Mouse (Mus musculus): ENCODE measurements around the gene H2al2a.
"Not testable (repeated sequence)": the region's sequence is repeated elsewhere in the genome, so short reads cannot be mapped to it uniquely, and the experiment has no call there.

The H2al2a gene

GRCm38 (mm10) chr2:18028140-18029021, 31.6 kb upstream of the H2al2a start:
- peak; percentile 84 for DNase-seq (ENCODE audit: low spot score)

- peak; percentile 87 for DNase-seq (ENCODE audit: low spot score)
Measured at GRCm38 (mm10) chr2:18027448-18028139, 30.8 kb upstream of the H2al2a start.

- DNase-seq (ENCODE audit: low spot score) = no peak
Measured at GRCm38 (mm10) chr2:18026116-18026947, 29.6 kb upstream of the H2al2a start.

- DNase-seq (ENCODE audit: low spot score) = no peak
Measured at GRCm38 (mm10) chr2:18025781-18026115, 29.0 kb upstream of the H2al2a start.

GRCm38 (mm10) chr2:18025116-18025515, 28.4 kb upstream of the H2al2a start:
- DNase-seq (ENCODE audit: low spot score) = no peak

GRCm38 (mm10) chr2:18022886-18023285, 26.1 kb upstream of the H2al2a start:
- no peak for DNase-seq (ENCODE audit: low spot score)

GRCm38 (mm10) chr2:18019122-18019521, 22.4 kb upstream of the H2al2a start:
- DNase-seq (ENCODE audit: low spot score) = no peak

GRCm38 (mm10) chr2:18017321-18017720, 20.6 kb upstream of the H2al2a start:
- no peak for DNase-seq (ENCODE audit: low spot score)

GRCm38 (mm10) chr2:18016639-18017038, 19.9 kb upstream of the H2al2a start:
- no peak for DNase-seq (ENCODE audit: low spot score)

- DNase-seq (ENCODE audit: low spot score) = no peak
Measured at GRCm38 (mm10) chr2:18015581-18015980, 18.8 kb upstream of the H2al2a start.

GRCm38 (mm10) chr2:18012866-18013265, 16.1 kb upstream of the H2al2a start:
- DNase-seq (ENCODE audit: low spot score) = no peak

GRCm38 (mm10) chr2:18011226-18011625, 14.5 kb upstream of the H2al2a start:
- no peak for DNase-seq (ENCODE audit: low spot score)

GRCm38 (mm10) chr2:18005137-18005536, 8.4 kb upstream of the H2al2a start:
- DNase-seq (ENCODE audit: low spot score) = no peak

- DNase-seq (ENCODE audit: low spot score) = no peak
Measured at GRCm38 (mm10) chr2:18004286-18004685, 7.5 kb upstream of the H2al2a start.

GRCm38 (mm10) chr2:18002306-18002705, 5.5 kb upstream of the H2al2a start:
- no peak for DNase-seq (ENCODE audit: low spot score)

GRCm38 (mm10) chr2:17989562-17989961, 7.2 kb downstream of the H2al2a start:
- DNase-seq (ENCODE audit: low spot score) = no peak

GRCm38 (mm10) chr2:17989115-17989514, 7.6 kb downstream of the H2al2a start:
- DNase-seq (ENCODE audit: low spot score) = no peak

GRCm38 (mm10) chr2:17986694-17987093, 10.1 kb downstream of the H2al2a start:
- no peak for DNase-seq (ENCODE audit: low spot score)

- DNase-seq (ENCODE audit: low spot score) = peak; percentile 10
Measured at GRCm38 (mm10) chr2:17984774-17985173, 12.0 kb downstream of the H2al2a start.

- no peak for DNase-seq (ENCODE audit: low spot score)
Measured at GRCm38 (mm10) chr2:17982747-17983146, 14.0 kb downstream of the H2al2a start.

GRCm38 (mm10) chr2:17978706-17979105, 18.1 kb downstream of the H2al2a start:
- no peak for DNase-seq (ENCODE audit: low spot score)

GRCm38 (mm10) chr2:17978251-17978650, 18.5 kb downstream of the H2al2a start:
- DNase-seq (ENCODE audit: low spot score) = not testable (repeated sequence)

All from adipocyte (in vitro differentiated cells).